In genomic region chr9:37905555-37905954, GRCm38 (mm10) we compare ENCODE assay signal across 31 mouse cellular contexts. TPM values are rescaled to one million over a fixed set of nuclear protein-coding genes. Genes with fewer than 3 reads are reported as not detected.
"Had no signal": no experiment of that assay in that cellular context is flagged by ENCODE, and none has a peak within 500 bp of the region (broad histone marks: within the 10 kb centered on the region; RNA-seq: fewer than 3 reads in every experiment).

No protein-coding gene starts in this region.

- DNase-seq: kidney, adult 2 months; kidney, postnatal 25 days; liver; lung, adult 18-20 months; lung, postnatal 10 days; lung, postnatal 36 days; retina, postnatal 1 day; right cerebral cortex, postnatal 4 days; thymus, postnatal 36 days had no signal

RNA-seq across cellular contexts. Expression of gene Olfr145, which starts 9.0 kb away (rescaled TPM):
- total RNA-seq: layer of hippocampus, adult 2 months; layer of hippocampus, postnatal 10 days; left cerebral cortex, adult 8-10 months; monocyte, adult 5-6 weeks had no signal
- polyA plus RNA-seq: intestine, postnatal 0 days; kidney, adult 2 months; kidney, embryonic 14.5 days; kidney, postnatal 0 days; large intestine, adult 2 months; limb, embryonic 10.5 days; limb, embryonic 13.5 days; liver, embryonic 12.5 days; liver, embryonic 15.5 days; lung, embryonic 15.5 days; midbrain, embryonic 10.5 days; midbrain, embryonic 13.5 days; midbrain, embryonic 16.5 days; myocyte; neural tube, embryonic 13.5 days; stomach, embryonic 14.5 days; stomach, postnatal 0 days; urinary bladder, adult 2 months had no signal

RNA-seq across cellular contexts. Expression of gene Olfr878, which starts 12.1 kb away (rescaled TPM):
- total RNA-seq: layer of hippocampus, adult 2 months; layer of hippocampus, postnatal 10 days; monocyte, adult 5-6 weeks had no signal
- polyA plus RNA-seq: intestine, postnatal 0 days; kidney, adult 2 months; kidney, embryonic 14.5 days; kidney, postnatal 0 days; large intestine, adult 2 months; limb, embryonic 10.5 days; limb, embryonic 13.5 days; liver, embryonic 12.5 days; liver, embryonic 15.5 days; lung, embryonic 15.5 days; midbrain, embryonic 10.5 days; midbrain, embryonic 13.5 days; midbrain, embryonic 16.5 days; myocyte; neural tube, embryonic 13.5 days; stomach, embryonic 14.5 days; stomach, postnatal 0 days; urinary bladder, adult 2 months had no signal

RNA-seq across cellular contexts. Expression of gene Olfr877, which starts 51.5 kb away (rescaled TPM):
- total RNA-seq: layer of hippocampus, adult 2 months; layer of hippocampus, postnatal 10 days; left cerebral cortex, adult 8-10 months; monocyte, adult 5-6 weeks; neutrophil, adult 5-6 weeks had no signal
- polyA plus RNA-seq: intestine, postnatal 0 days; kidney, adult 2 months; kidney, embryonic 14.5 days; kidney, postnatal 0 days; large intestine, adult 2 months; limb, embryonic 10.5 days; limb, embryonic 13.5 days; liver, embryonic 12.5 days; liver, embryonic 15.5 days; lung, embryonic 15.5 days; midbrain, embryonic 10.5 days; midbrain, embryonic 13.5 days; midbrain, embryonic 16.5 days; myocyte; neural tube, embryonic 13.5 days; stomach, embryonic 14.5 days; stomach, postnatal 0 days; urinary bladder, adult 2 months had no signal
